Mouse (Mus musculus): ENCODE measurements around the gene Fosb. TPM values are rescaled to one million over a fixed set of nuclear protein-coding genes. Genes with fewer than 3 reads are reported as not detected.

Fosb gene
- polyA plus RNA-seq, 1 experiment from 2014 or later: not detected

DNA sequence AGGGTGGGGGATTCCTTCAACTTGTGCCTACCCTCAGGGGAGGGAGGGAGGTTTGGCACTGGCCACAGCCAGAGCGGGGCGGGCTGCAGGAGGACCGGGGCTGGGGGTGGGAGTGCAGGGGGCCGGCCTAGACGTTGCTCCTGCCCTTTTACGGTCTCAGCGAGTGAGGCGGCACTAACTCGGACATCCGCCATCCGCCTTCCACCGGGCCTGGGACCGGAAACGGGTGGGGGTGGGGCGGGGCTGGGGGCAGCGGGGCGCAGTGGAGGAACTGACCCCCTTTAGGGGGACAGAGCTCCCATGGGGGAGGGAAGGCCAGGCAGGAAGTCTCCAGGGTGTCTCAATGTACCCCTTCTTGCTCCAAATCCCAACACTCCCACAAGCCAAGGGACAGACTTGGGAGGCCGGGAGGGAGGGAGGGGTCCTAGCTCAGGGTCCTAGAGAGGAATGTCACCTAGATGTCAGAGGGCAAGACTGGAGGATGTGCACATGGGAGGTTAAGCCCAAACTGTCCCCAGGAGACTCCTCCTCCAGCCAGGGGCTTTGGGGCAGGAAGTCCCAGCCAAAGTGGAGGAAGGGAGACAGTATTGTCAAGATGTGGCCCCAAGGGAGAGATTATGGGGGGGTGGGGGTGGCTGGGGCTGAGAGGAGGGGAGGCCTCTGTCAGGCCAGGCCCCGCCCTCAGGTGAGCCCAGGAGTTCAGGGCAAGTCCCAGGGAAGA is 40.0 kb downstream of the Fosb start:
- Histone ChIP-seq H3K4me2 (replicated peaks) (peak overlapping the region; percentile 97), H3K27ac (peak overlapping the region; percentile 19; the same call in 1 of the 2 replicates), H3K9me3 (no peaks in the 10 kb centered on the region), H3K36me3 (no peaks in the 10 kb centered on the region), H3K4me3 (replicated peaks) (peak overlapping the region; percentile 79), H3K27me3 (0 out of 2 replicates have a peak, but pooled peaks cover 4% of the 10 kb centered on the region), H3K9ac (replicated peaks) (peak overlapping the region; percentile 96), H3K4me1 (replicated peaks) (peaks cover 28% of the 10 kb centered on the region)
- ATAC-seq: 0 out of 2 replicates have a peak, but pooled peaks have one; percentile 10
- 2% methylated on average over 19 of the region's 19 CpGs for WGBS

DNA sequence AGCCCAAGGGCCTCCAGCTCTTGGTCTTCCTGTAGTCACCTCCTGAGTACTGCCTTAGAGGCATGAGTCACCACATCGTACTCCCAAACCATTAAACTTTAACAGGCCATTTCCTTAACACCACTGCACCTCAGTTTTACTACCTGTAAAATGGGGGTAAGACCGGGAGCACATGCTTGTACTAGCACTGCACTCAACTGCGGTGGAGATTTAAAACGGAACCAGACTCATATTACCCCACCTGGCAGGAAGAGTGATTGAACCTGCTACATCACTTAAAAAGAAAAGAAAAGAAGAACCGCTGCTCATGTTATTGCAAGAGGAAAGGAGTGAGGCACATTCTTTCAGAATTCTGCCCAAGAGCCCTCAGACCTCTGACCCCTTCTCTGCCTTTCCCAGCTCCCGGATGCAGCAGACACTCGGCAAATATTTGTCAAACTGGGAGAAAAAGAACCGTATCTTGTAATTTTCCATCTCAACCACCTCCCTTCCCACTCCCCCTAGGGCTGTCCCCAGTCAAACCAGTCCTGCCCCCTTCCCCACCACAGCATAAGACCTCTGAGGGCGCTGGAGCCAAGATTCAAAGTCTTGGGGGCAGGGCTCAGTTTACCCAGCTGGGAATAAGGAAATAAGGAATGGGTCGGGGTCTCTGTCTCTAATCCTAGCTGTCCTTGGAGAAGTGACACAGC is 40.7 kb downstream of the Fosb start:
- 57% methylated on average over 10 of the region's 10 CpGs for WGBS
- no peaks in the 10 kb centered on the region for H3K27me3 ChIP-seq
- no peak for ATAC-seq

DNA sequence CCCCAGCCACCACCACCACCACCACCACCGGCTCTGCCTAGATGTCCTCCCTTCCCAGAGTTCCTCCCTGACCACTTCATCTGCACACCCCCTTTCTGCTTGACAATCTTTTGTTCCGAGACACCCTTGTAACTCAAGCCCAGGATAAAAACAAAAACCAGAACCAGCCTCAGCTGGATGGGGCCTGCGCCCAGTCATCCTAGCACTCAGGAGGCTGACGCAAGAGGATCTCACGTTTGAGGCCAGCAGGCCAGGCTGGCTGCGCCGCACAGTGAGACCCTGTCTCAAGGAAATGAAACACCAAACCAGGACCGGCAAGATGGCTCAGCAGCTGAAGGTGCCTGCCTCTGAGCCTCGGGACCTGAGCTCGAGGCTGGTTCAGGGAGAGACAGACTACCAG is 42.8 kb downstream of the Fosb start:
- Histone ChIP-seq H3K9me3 (no peaks in the 10 kb centered on the region), H3K4me3 (replicated peaks) (no peak overlapping the region), H3K9ac (replicated peaks) (no peak overlapping the region), H3K27me3 (no peaks in the 10 kb centered on the region), H3K36me3 (peaks cover 26% of the 10 kb centered on the region), H3K4me1 (replicated peaks) (peaks cover 28% of the 10 kb centered on the region), H3K27ac (no peak overlapping the region), H3K4me2 (replicated peaks) (no peak overlapping the region)
- ATAC-seq: no peak
- WGBS: 80% methylated on average over 10 of the region's 10 CpGs

More for the DNA sequence above, 40.7 kb downstream of the Fosb start:
- Histone ChIP-seq H3K9me3 (no peaks in the 10 kb centered on the region), H3K4me1 (replicated peaks) (peaks cover 28% of the 10 kb centered on the region), H3K27ac (no peak overlapping the region), H3K4me2 (replicated peaks) (peak overlapping the region; percentile 97), H3K4me3 (replicated peaks) (peak overlapping the region; percentile 79), H3K9ac (replicated peaks) (peak overlapping the region; percentile 96), H3K36me3 (peaks cover 7% of the 10 kb centered on the region)

DNA sequence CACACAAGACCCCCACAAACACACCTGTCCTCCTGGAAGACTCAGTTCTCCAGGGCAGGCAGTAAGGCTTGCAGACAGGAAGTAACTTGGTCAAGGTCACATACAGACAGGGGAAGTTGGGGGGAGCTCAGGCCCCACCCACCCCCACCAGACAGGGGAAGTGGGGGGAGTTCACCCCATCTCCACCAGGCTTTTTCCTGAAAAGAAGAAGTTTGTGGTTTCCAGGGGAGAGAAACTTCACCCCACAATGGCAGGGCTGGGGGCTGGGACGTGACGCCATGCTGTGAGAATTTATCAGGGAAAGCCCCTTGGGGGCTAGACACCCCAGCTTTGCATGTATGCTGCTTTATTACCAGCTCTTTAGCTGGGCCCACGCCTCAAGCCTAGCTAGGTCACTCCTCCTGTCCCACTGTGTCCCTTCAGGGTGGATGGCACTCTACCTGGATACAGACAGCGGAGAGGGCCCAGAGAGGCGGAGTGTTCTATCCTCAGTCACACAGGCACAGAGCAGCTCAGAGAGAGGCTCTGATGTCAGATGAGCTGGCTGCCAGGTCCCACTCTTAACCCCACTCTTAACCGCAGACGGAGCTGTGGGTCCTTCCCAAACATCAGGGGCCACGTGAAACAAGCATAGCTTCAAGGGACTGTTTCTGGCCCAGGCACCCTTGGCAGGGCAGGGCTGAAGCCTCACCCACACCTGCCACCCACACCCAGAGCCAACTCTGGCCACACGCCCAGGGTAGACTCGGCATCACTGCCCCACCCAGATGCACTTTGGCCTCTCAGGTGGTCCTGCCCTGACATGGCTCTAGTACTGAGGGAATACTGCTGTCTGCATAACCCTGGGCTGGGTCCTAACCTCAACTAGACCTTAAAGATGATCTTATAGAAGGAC is 43.7 kb downstream of the Fosb start:
- Histone ChIP-seq H3K27me3 (no peaks in the 10 kb centered on the region), H3K9me3 (no peaks in the 10 kb centered on the region), H3K4me3 (replicated peaks) (no peak overlapping the region), H3K27ac (no peak overlapping the region), H3K36me3 (peaks cover 35% of the 10 kb centered on the region), H3K4me2 (replicated peaks) (no peak overlapping the region), H3K9ac (replicated peaks) (0 out of 2 replicates have a peak overlapping the region, but pooled peaks have one; percentile 7), H3K4me1 (replicated peaks) (peaks cover 27% of the 10 kb centered on the region)
- 87% methylated on average over 10 of the region's 10 CpGs for WGBS
- ATAC-seq: no peak

DNA sequence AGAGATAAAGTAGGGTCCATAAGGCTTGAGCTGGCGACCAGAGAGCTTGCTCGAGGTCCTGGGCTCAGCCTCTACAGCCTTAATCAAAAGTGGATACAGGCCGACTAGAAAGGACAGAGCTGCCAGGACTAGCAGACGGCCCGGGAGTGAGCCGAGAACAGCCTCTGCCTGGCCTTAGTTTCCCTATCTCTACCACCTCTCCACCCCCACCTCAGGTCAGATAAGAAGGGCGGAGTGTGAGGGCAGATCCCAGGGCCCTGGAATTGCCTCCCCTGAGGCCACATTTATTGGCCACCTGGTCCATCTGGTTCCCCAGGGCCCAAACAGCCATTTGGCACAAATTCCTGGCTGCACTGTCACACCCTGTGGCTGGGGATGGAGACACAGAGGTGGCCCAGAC is 44.7 kb downstream of the Fosb start:
- Histone ChIP-seq H3K27ac (no peak overlapping the region), H3K4me2 (replicated peaks) (no peak overlapping the region), H3K9me3 (no peaks in the 10 kb centered on the region), H3K27me3 (no peaks in the 10 kb centered on the region), H3K4me1 (replicated peaks) (peaks cover 17% of the 10 kb centered on the region), H3K4me3 (replicated peaks) (no peak overlapping the region), H3K36me3 (peaks cover 45% of the 10 kb centered on the region), H3K9ac (replicated peaks) (no peak overlapping the region)
- WGBS: 89% methylated on average over 7 of the region's 7 CpGs
- ATAC-seq: no peak

DNA sequence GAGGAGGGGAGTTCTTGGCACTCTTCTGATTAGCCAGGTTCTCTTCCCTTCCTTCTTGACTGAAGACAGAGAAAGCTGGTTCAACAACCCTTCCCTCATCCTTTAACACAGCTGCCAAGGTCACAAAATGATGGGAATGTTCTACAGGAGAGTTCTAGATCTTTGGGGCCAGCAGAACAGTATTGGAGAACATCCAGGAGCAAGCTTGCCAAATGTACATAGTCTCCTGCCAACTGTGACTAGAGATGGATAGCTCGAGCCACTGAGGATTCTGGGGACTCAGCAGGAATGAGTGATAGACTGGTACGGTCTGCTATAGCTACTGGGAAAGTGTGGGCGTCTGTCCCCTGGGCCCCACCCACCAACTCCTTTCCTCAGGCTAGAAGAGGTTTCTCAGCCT is 51.5 kb downstream of the Fosb start:
- ATAC-seq: no peak
- H3K36me3 ChIP-seq: peaks cover 82% of the 10 kb centered on the region

DNA sequence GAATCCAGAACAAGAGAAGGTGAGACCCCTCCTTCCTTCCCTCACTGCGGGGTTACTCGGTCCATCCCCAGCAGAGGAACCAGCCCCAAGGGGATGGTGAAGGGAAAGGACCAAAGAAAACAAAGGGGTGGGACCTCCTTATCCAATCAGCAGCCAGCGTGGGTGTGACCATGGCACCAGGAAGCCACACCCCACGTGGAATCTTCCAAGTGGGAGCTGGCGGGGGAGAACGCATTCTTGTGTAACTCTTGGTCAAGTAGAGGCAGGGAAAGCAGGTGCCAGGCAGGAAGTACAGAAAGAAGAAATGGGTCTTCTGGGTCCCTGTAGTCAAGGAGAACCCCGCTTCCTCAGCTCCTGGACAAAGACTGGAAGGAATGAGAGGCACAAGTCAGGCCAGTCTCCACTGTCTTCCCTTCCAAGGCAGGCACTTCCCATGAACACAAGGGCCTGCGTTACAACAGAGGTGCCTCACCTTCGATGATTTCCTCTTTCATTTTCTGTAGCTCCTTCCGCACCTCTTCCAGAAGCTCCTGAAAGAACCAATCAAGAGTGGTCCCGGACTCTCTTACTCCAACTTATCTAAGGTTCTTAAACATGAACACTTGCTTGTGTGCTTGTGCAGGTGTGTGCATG is 52.3 kb downstream of the Fosb start:
- H3K4me3 ChIP-seq (replicated peaks): no peak overlapping the region
- ATAC-seq: peak; percentile 71
- peaks cover 74% of the 10 kb centered on the region for H3K36me3 ChIP-seq
- no peak overlapping the region for H3K4me2 ChIP-seq (replicated peaks)
- no peak overlapping the region for H3K27ac ChIP-seq
- H3K9me3 ChIP-seq: no peaks in the 10 kb centered on the region
- WGBS: 34% methylated on average over 11 of the region's 11 CpGs
- H3K9ac ChIP-seq (replicated peaks): no peak overlapping the region
- H3K4me1 ChIP-seq (replicated peaks): no peaks in the 10 kb centered on the region
- H3K27me3 ChIP-seq: no peaks in the 10 kb centered on the region

More for the DNA sequence above, 51.5 kb downstream of the Fosb start:
- WGBS: 88% methylated on average over 3 of the region's 3 CpGs
- H3K4me1 ChIP-seq (replicated peaks): no peaks in the 10 kb centered on the region
- H3K27ac ChIP-seq: no peak overlapping the region
- no peaks in the 10 kb centered on the region for H3K27me3 ChIP-seq
- H3K4me3 ChIP-seq (replicated peaks): no peak overlapping the region
- H3K4me2 ChIP-seq (replicated peaks): no peak overlapping the region
- no peak overlapping the region for H3K9ac ChIP-seq (replicated peaks)
- no peaks in the 10 kb centered on the region for H3K9me3 ChIP-seq

DNA sequence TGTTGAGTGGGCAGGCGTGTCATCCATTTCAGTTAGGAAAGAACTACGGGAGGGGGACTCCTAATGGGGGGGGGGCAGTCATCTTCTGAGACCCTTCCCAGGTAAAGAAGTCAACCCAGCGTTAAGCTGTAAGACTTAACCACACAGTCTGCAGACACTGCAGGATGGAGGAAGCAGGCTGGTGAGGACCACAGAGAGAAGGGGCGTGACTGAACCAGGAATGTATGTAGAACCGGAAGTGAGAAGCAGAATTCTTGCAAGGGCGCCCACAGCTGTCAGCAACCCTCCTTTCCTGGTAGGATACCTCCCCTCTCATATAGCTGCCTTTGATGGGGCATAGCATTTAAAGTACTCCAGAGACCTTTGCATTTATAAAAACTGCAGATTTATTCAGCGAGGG is 53.3 kb downstream of the Fosb start:
- Histone ChIP-seq H3K9me3 (no peaks in the 10 kb centered on the region), H3K4me1 (replicated peaks) (no peaks in the 10 kb centered on the region), H3K4me2 (replicated peaks) (no peak overlapping the region), H3K27me3 (no peaks in the 10 kb centered on the region), H3K36me3 (peaks cover 66% of the 10 kb centered on the region), H3K27ac (no peak overlapping the region), H3K9ac (replicated peaks) (no peak overlapping the region), H3K4me3 (replicated peaks) (no peak overlapping the region)
- WGBS: 91% methylated on average over 7 of the region's 7 CpGs
- ATAC-seq: no peak

DNA sequence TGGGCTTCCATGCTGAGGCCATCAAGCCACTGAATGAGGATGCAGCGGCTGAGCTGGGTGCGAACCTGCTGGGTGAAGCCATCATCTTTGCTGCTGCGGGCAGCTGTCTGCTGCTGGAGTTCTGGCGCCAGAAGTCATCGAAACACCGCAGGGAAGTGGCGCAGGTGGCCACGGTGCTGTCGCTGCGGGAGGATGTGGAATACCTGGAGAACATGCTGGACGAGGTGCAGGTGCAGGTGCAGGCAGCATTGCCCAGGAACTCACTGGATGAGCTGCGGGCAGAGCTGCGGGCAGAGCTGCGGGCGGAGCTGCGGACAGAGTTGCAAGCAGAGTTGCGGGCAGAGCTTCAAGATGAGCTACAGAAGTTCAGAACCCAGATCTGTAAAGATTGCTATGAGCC is 54.5 kb downstream of the Fosb start:
- Histone ChIP-seq H3K9me3 (no peaks in the 10 kb centered on the region), H3K4me1 (replicated peaks) (no peaks in the 10 kb centered on the region), H3K9ac (replicated peaks) (no peak overlapping the region), H3K4me3 (replicated peaks) (no peak overlapping the region), H3K4me2 (replicated peaks) (no peak overlapping the region), H3K27me3 (no peaks in the 10 kb centered on the region), H3K27ac (no peak overlapping the region), H3K36me3 (peaks cover 54% of the 10 kb centered on the region)
- 85% methylated on average over 17 of the region's 17 CpGs for WGBS
- no peak for ATAC-seq

DNA sequence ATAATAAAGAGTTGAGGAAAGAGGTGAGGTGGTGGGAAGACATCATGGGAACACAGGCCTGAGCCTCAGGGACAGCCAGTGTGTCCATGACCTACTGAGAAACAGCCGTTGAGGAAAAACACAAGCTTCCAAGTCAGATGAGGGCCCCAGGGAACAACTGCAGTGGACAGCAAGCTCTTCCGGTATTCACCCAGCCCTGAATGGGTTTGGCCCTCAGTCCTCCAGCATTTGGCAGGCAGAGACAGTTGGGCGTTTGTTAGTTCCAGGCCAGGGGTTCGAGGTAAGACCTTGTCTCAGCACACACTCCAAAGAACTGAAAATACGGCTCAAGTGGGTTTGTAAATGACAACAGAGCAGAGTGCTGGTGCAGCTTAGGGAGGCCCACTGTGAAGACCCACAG is 56.4 kb downstream of the Fosb start:
- H3K27me3 ChIP-seq: no peaks in the 10 kb centered on the region
- whole genome bisulfite sequencing: 71% methylated on average over 5 of the region's 5 CpGs
- peaks cover 38% of the 10 kb centered on the region for H3K36me3 ChIP-seq
- ATAC-seq: no peak
- no peak overlapping the region for H3K4me3 ChIP-seq (replicated peaks)
- no peak overlapping the region for H3K9ac ChIP-seq (replicated peaks)
- H3K9me3 ChIP-seq: no peaks in the 10 kb centered on the region
- no peaks in the 10 kb centered on the region for H3K4me1 ChIP-seq (replicated peaks)
- H3K4me2 ChIP-seq (replicated peaks): no peak overlapping the region
- H3K27ac ChIP-seq: no peak overlapping the region

Measured in midbrain, embryonic 13.5 days (tissue).